Mouse (Mus musculus) kidney, adult 9 months (tissue): Measurements from ENCODE around the gene Olfr1537.

ENCODE experiments used
- DNase-seq: peaks from one replicate; pipeline ENCODE4 v3.0.0; 2022

Olfr1537 gene

DNA sequence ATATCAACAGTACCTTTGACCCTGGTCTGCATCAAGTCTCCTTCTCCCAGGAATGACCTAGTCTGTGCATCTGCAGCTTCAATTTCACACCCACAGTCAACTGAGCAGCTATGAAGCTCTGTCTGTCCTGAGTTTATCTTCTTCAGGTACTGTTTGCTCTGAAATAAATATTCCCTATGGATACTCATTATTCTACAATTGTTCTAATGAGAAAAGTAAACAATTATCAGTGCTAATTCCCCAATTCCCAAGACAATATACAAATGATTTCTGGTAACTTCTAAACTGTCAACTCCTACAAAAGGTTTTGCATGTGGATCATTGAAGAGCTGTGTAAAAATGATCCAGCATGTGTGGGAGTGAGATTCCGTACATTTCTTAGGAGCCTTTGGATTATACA is at the start of gene Olfr1537:
Gene Olfr1537 (minus strand): TSS at position 101 of the 400 bp plus-strand sequence.
- DNase-seq: no peak

DNA sequence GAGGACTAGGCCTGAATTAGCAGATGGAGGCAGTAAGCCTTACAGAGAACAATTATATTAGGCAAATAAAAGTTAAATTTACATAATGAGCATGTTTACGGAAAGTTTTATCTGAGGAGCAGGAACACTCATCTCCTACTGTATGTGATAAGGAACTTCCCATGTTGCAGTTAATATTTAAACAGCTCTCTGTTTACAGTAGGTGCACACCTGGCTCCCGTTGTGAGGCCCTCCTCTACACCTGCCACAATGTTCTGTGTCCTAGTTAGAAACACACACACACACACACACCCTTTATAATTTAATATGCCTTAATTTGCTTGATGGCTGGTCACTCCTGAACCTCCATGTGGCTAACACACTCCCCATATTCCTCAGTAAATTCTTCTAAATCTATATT is 37.3 kb upstream of the Olfr1537 start:
- no peak for DNase-seq

DNA sequence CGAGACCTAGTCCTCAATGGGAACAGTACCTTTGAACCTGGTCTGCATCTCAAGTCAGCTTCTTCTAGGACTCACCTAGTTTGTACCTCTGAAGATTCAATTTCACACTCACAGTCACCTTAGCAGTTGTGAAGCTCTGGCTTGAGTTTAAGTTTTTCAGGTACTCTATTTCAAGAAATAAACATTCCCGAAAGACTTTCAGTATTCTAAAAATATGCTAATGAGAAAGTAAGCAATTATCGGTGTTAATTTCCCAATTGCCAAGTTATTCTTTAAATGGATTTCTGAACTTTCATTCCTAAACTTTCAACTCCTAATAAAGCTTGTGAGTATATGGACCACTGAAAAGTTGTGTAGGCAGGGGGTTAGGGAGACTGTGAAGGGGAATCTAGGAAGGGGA is 26.9 kb upstream of the Olfr1537 start, which contains the start of gene Olfr945:
Gene Olfr945 (minus strand): TSS at position 101 of the 400 bp plus-strand sequence.
- no peak for DNase-seq

DNA sequence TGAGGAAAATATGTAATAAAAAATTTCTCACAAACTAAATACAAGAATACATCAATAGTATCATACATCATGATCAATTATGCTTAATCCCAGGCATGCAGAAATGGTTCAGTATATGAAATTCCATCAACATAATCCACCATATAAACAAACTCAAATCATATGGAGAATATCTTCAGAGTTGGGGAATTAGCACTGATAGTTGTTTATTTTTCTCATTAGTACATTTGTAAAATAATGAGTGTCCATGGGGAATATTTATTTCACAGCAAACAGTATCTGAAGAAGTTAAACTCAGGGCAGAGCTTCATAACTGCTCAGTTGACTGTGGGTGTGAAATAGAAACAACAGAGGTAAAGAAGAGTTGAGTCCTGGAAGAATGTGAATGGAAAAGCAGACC is 48.2 kb downstream of the Olfr1537 start, which contains the start of gene Olfr944:
Gene Olfr944 (plus strand): TSS at position 301 of the 400 bp plus-strand sequence.
- no peak for DNase-seq
